Mouse (Mus musculus) urinary bladder, postnatal 4 days (tissue): ENCODE data around the gene Rps6ka6.
A peak's percentile ranks its signal among the peaks of the same experiment; 100 is the strongest.

Source experiments
- DNase-seq, 2 experiments: peaks; one replicate each; pipeline ENCODE4 v3.0.0; 2021 to 2022; ENCODE audit warnings: low spot score in 2 of 2

The Rps6ka6 gene

GRCm38 (mm10) chrX:111537859-111538258 lies at the start of gene Rps6ka6:
TSS of gene Rps6ka6 (minus strand) at chrX:111537959.
- no peak for DNase-seq

DNA sequence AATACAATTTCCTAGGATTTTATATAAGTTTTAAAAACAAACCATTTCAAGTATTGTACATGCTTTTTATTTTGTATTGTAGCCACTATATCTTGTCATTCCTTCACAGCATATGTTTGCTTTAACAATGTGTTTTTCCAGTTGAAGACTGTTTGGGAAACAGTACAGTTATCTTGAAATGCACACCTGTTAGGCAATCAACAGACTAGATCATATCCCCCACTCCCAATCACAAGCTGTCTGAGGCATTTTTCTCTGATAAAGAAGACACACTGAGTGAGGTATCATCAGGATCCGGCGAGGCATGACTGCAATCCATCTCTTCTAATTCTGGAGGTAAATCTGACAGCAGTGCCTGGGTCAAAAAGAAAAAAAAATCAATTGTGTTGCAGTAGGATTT lies 39.3 kb upstream of the Rps6ka6 start:
- DNase-seq = no peak

DNA sequence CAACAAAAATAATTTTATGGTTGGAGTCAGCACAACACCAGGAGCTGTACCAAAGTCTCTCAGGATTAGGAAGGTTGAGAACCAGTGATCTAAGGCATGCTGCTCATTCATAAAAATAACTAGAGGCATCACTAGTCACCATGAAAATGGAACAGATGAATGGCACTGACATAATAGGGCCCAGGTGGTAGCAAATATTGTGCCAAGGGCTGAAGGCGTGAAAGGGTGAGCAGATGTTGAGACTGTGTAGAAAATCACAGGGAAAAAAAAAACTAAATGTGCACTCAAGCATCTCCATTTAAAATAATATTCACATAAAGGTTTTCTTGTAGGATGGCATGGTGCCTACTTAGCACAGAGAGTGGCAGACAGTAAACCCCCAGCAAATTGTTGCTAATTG lies 19.6 kb downstream of the Rps6ka6 start:
- DNase-seq = no peak

GRCm38 (mm10) chrX:111463565-111464093 lies 74.1 kb downstream of the Rps6ka6 start:
- peak in 1 of 2 experiments; percentile 59 for DNase-seq

DNA sequence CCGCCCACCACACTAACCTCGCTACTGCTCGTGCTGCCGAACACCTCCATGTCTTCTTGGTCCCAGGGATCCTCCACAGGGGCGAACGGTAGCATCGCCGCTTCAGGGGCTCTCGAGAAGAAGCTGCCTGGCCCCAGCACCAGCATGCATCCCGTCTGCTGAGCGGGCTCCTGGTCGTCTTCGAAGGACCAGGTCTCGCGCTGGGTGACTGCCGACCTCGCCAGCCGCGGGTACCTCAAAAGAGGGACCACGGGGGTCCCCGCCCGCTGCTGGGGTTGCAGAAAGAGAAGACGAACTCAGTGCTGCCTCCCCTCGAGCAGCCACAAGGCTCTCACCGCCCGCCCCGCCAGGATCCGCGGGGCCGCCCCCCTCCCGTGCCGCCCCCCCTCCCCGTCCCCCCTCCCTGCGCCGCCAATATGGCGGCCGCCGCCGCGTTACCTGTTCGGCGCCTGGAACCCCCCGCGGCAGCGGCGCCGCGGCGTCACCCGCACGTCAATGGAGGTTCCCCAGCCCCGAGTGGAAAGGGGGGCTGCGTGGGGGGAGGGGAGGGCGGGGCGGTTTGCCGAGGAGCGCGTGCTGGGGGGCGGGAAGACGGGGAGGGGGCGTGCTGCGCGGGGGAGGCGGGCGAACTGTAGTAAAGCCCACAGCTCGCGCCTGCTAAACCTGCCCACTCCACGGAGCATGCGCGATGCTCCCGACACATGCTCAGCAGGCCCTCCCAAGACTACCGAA lies 74.8 kb downstream of the Rps6ka6 start:
- DNase-seq = peak; percentile 25 to 58

- DNase-seq = no peak
Observed at GRCm38 (mm10) chrX:111462495-111462832, 75.3 kb downstream of the Rps6ka6 start.

- no peak for DNase-seq
Observed at GRCm38 (mm10) chrX:111462092-111462491, 75.7 kb downstream of the Rps6ka6 start.

GRCm38 (mm10) chrX:111460166-111460565 lies 77.6 kb downstream of the Rps6ka6 start:
- DNase-seq = no peak

- no peak for DNase-seq
Observed at GRCm38 (mm10) chrX:111436571-111436970, 101.2 kb downstream of the Rps6ka6 start.

GRCm38 (mm10) chrX:111414775-111415174 lies 123.0 kb downstream of the Rps6ka6 start:
- no peak for DNase-seq

DNA sequence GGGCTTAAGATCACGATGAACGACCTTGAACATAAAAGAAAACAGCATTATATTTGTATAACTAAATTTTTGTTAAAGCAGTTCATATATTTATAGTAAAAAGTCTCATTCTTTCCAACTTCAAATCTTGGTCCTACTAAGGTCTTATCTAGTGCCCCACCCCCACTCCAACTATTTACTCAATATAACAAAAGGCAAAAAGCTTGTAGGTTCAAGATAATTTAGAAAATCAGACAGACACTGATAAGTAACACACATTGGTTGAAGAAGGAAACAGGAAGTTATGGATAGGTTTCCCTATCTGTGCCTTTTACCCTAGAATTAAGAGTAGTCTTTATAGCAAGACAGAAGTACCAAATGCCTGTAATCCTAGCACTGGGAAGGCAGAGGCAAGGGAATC lies 132.9 kb downstream of the Rps6ka6 start:
- DNase-seq = no peak

DNA sequence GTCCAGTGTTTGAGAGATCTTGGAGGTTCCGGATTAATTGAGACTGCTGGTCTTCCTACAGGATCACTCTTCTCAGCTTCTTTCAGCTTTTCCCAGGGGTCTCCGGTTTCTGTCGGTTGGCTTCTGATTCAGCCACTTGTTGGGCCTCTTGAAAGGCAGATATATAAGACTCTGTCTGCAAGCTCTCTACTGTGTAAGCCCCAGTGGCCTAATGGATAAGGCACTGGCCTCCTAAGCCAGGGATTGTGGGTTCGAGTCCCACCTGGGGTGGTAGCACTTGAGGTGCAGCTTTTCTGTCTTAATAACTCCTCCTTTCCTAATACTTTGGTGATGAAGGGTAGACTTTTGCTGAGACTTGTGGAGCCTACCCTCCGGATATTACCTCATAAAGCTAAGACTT lies 160.7 kb downstream of the Rps6ka6 start:
- DNase-seq = no peak

- no peak for DNase-seq
Observed at GRCm38 (mm10) chrX:111374177-111374576, 163.6 kb downstream of the Rps6ka6 start.
